Mouse (Mus musculus) C3H10T1/2 (cell line): ENCODE measurements around the gene A630076J17Rik. TPM values are rescaled to one million over a fixed set of nuclear protein-coding genes. Genes with fewer than 3 reads are reported as not detected.

Experiments
- polyA plus RNA-seq, 2 experiments: library from polyadenylated mRNA; unstranded; fragments of >200 nt; fragmentation: generic; extraction: Trizol; gene quantifications; one replicate each; pipeline ENCODE4 v1.2.1; 2012; ENCODE audit warnings: missing spikeins in 2 of 2

Gene A630076J17Rik
- polyA plus RNA-seq, result not detected

DNA sequence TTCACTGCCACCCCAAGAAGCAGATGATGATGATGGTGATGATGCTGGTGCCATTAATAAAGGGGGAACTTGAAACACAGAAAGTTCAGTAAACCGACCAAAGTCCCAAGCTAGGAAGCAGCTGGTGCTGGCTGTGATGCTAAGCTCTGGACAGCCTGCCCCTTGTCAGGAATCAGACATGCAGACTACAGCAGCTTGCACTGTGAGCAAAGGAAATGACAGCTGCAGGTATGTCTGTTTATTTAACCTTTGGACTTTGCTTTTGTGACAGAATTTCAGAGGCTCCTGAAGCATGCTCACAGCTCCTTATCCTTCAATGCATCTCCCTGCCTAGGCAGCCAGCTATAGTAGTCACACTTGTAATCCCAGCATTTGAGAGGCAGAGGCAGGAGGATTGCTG, at the start of gene A630076J17Rik:
Gene A630076J17Rik (plus strand): TSS at position 88 of the 400 bp plus-strand sequence.

DNA sequence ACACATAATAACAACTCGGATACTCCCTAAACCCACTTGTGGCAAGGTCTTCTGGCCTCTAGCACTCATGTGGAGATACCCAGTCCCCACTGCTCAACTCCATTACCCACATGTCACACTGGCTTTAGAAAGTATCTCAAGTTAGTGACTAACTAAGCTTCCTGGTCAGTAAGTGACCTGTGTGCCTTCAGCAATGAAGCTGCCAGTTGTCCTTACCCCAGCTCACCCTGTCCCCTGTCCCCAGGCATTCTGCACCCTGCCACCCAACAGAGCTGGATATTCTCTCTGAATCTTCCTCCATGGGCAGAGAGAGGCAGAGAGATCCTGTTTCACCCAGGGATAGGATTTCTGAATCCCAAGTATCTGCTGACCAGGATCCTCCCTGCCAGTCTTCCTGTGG, 47.7 kb upstream of the A630076J17Rik start, which contains the start of gene Kcna10:
Gene Kcna10 (plus strand): TSS at position 301 of the 400 bp plus-strand sequence.

DNA sequence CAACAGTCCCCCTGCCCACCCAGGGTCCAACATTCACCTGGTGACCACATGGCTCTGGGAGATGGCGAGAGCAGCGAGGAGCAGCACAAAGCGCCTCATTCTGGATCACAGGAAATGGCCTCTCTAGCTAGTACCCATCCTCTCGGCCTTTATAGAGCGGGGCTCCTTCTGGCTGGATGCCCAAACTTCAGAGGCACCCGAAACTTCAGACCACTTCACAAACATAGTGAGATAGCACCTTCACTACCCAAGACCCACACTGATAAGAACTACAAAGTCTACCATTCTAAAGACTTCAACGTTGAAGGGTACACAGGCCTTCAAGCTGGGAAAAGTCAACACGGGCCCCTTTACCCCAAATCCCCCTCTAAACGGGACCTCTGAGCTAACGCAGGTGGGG, 8.8 kb upstream of the A630076J17Rik start, which contains the start of gene Cym:
Gene Cym (minus strand): TSS at position 125 of the 400 bp plus-strand sequence.

DNA sequence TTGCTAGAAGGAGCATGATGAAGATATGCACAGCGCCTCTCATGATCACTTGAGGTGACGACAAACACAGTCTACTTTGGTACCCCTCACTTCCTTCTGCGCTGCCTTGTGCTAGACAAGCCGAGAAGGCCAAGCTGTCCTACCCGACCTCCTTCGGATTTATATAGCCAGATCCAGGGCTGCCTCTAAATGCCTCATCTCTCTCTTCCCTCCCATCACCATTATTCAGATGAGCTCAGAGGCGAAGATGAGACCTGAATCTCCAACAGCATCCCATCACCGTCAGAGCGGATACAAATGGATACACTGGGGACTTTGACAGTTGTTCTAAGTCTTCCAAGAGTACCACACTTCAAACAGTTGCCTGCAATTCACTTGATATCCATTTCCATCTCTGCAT, 9.2 kb downstream of the A630076J17Rik start, which contains the start of gene Prok1:
Gene Prok1 (minus strand): TSS at position 101 of the 400 bp plus-strand sequence.

DNA sequence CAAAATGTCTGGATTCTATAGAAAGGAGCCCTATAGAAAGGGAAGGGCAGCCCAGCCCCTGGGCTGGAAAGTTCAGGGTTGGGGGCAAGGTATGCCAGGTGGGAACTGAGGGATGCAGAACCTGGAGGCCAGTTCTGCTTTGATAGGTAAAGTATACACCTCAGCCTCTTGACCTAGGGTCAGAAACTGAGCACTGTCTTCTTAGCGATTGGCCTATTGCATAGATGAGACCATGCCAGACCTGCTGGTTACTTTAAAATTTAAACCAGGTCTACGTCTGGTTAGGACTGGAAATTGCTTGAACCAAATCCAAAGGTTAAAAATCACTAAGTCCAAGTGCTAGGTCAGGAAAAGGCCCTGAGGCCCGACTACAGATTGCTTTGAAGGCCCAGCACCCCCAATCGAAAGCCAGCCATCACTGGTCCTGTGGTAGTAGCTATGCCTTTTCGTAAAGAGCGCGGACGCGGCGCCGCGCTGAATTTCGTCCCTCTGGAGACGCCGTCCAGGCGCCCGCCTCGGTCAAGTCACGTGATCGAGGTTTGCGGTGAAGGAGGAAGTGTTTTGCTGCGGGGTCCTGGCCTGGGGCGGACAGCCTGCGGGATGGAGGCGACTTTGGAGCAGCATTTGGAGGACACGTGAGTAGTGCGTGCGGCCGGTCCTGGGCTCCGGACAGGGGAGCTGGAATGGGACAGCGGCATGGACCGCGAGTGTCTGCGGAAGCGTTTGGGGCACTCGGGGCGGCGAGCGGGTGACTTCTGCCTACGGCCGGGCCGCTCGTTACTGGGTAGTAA, 48.3 kb downstream of the A630076J17Rik start, which contains the start of gene Lamtor5:
Gene Lamtor5 (plus strand): TSS at position 380 of the 791 bp plus-strand sequence.

Other genes starting within 250 kb of the A630076J17Rik start
- gene Kcna3, start 194.4 kb upstream of the A630076J17Rik start, polyA plus RNA-seq, result not detected
- gene Kcna2, start 129.5 kb upstream of the A630076J17Rik start, polyA plus RNA-seq, result not detected
- gene Kcna10, start 47.6 kb upstream of the A630076J17Rik start, polyA plus RNA-seq, result not detected
- gene Cym, start 8.9 kb upstream of the A630076J17Rik start, polyA plus RNA-seq, result not detected
- gene Prok1, start 9.1 kb downstream of the A630076J17Rik start, polyA plus RNA-seq, result not detected
- gene Lamtor5, start 48.2 kb downstream of the A630076J17Rik start, polyA plus RNA-seq, result 100 to 1,000 TPM; 104 to 143 TPM
- under 1 TPM in 1 of 2 experiments, not detected in 1; 0.40 TPM for gene Slc16a4, start 60.6 kb downstream of the A630076J17Rik start, polyA plus RNA-seq
- 1 to 10 TPM in 1 of 2 experiments, under 1 TPM in 1; 0.78 to 2.4 TPM for gene Rbm15, start 103.1 kb downstream of the A630076J17Rik start, polyA plus RNA-seq
- under 1 TPM in 1 of 2 experiments, not detected in 1; 0.02 TPM for gene Kcnc4, start 228.9 kb downstream of the A630076J17Rik start, polyA plus RNA-seq